8 mouse cellular contexts compared by ENCODE assay signal in genomic region chr12:41111456-41111855, GRCm38 (mm10).
DNase-seq lines count a peak whose midpoint lies in the region; ATAC-seq and TF ChIP-seq lines count a peak whose summit lies in the region.

No protein-coding gene starts in this region.

- no peaks in the 10 kb centered on the region for H3K9me3 ChIP-seq in kidney, embryonic 14.5 days (ENCODE audit: control insufficient read depth, low read length)
- H3K9me3 ChIP-seq in midbrain, embryonic 14.5 days (ENCODE audit: control insufficient read depth, low read length) = no peaks in the 10 kb centered on the region

- in situ Hi-C loops in Patski (cut with MboI; ENCODE audit: low pct_unique_long_range_greater_than_20kb) = no loop called here

- no peak for TF ChIP-seq CTCF in kidney, adult 2 months (conservative IDR thresholded peaks at IDR 0.05; ENCODE audit: insufficient read depth, insufficient read length, low read depth, low read length)
- TF ChIP-seq CTCF in Patski (IDR thresholded peaks at IDR 0.05) = peak; percentile 65

- WGBS in kidney, adult 2 months = 52% methylated on average over 1 of the region's 1 CpGs
- 36% methylated on average over 1 of the region's 1 CpGs for WGBS in kidney, embryonic 14.5 days
- WGBS in midbrain, embryonic 14.5 days = 40% methylated on average over 1 of the region's 1 CpGs

- no peaks in the 10 kb centered on the region for H3K36me3 ChIP-seq in kidney, adult 2 months (ENCODE audit: control insufficient read depth, insufficient read depth, low read length)
- H3K36me3 ChIP-seq in kidney, embryonic 14.5 days (ENCODE audit: control insufficient read depth, insufficient read depth, low read length) = no peaks in the 10 kb centered on the region
- no peaks in the 10 kb centered on the region for H3K36me3 ChIP-seq in midbrain, embryonic 14.5 days (ENCODE audit: control insufficient read depth, insufficient read depth, low read length)

- H3K9ac ChIP-seq in kidney, embryonic 14.5 days (ENCODE audit: low read depth, low read length) = no peak overlapping the region
- no peak overlapping the region for H3K9ac ChIP-seq in midbrain, embryonic 14.5 days (replicated peaks; ENCODE audit: low read length)

- H3K4me1 ChIP-seq in kidney, adult 2 months (ENCODE audit: control insufficient read depth, insufficient read depth, low read length) = no peaks in the 10 kb centered on the region
- H3K4me1 ChIP-seq in kidney, embryonic 14.5 days (ENCODE audit: control insufficient read depth, insufficient read depth, low read length) = no peaks in the 10 kb centered on the region
- no peaks in the 10 kb centered on the region for H3K4me1 ChIP-seq in midbrain, embryonic 14.5 days (ENCODE audit: control insufficient read depth, insufficient read depth, low read length)

- POLR2A ChIA-PET in Patski (lab: Charles Lee) = no interaction called here

- H3K27ac ChIP-seq in kidney, adult 2 months (ENCODE audit: insufficient read depth, low read depth, low read length) = no peak overlapping the region
- H3K27ac ChIP-seq in kidney, embryonic 14.5 days (ENCODE audit: low read depth, low read length) = no peak overlapping the region
- no peak overlapping the region for H3K27ac ChIP-seq in midbrain, embryonic 14.5 days (replicated peaks; ENCODE audit: low read depth, low read length)

- no peak for ATAC-seq in kidney, embryonic 14.5 days (ENCODE audit: low FRiP score, low TSS enrichment)
- no peak for ATAC-seq in Patski
- no peak for ATAC-seq in midbrain, embryonic 14.5 days (ENCODE audit: low FRiP score, low TSS enrichment)

- no peaks in the 10 kb centered on the region for H3K27me3 ChIP-seq in kidney, adult 2 months (replicated peaks; ENCODE audit: control insufficient read depth, insufficient read depth, low read length)
- H3K27me3 ChIP-seq in kidney, embryonic 14.5 days (ENCODE audit: control insufficient read depth, insufficient read depth, low read length) = no peaks in the 10 kb centered on the region
- H3K27me3 ChIP-seq in Patski = no peaks in the 10 kb centered on the region
- H3K27me3 ChIP-seq in midbrain, embryonic 14.5 days (ENCODE audit: control insufficient read depth, insufficient read depth, low read length) = no peaks in the 10 kb centered on the region

- CTCF ChIA-PET in Patski (lab: Charles Lee) = interaction anchor here (0.9 to 2.9 kb wide), 3 partner anchors 10 to 375 kb away, joined by 3 to 9 read pairs (median 6); partner anchors contain the start of gene Lrrn3

- H3K4me2 ChIP-seq in kidney, embryonic 14.5 days (replicated peaks; ENCODE audit: low read depth, low read length) = no peak overlapping the region
- no peak overlapping the region for H3K4me2 ChIP-seq in midbrain, embryonic 14.5 days (ENCODE audit: low read length)

- peak; percentile 25 for DNase-seq in kidney, adult 2 months
- DNase-seq in A20 (ENCODE audit: low read depth, low spot score) (peak; percentile 30), Patski (ENCODE audit: low read depth, low spot score) (no peak)
- peak; percentile 2 for DNase-seq in fibroblast of lung, adult 2 months (ENCODE audit: low read depth)
- peak; percentile 83 for DNase-seq in midbrain, embryonic 14.5 days
- no peak for DNase-seq in gastrocnemius, adult 18-20 months (ENCODE audit: low spot score)
- no peak for DNase-seq in adrenal gland, postnatal 4 days (ENCODE audit: low spot score in 2 of 2)

- H3K4me3 ChIP-seq in kidney, adult 2 months (ENCODE audit: insufficient read depth, low read depth, low read length) = no peak overlapping the region
- no peak overlapping the region for H3K4me3 ChIP-seq in kidney, embryonic 14.5 days (ENCODE audit: low read length)
- no peak overlapping the region for H3K4me3 ChIP-seq in midbrain, embryonic 14.5 days (replicated peaks; ENCODE audit: low read depth, low read length)

- TF ChIP-seq POLR2A in kidney, adult 2 months (IDR thresholded peaks at IDR 0.05; ENCODE audit: low read depth, low read length) = no peak

Comparison
In these comparisons a context has a peak if more than half of its experiments do, and no peak if none do; other contexts are left out.
1. DNase-seq: peak in kidney, adult 2 months (single experiment), A20 (single experiment), fibroblast of lung, adult 2 months (single experiment) and midbrain, embryonic 14.5 days (single experiment); none in Patski (single experiment), gastrocnemius, adult 18-20 months (single experiment) and adrenal gland, postnatal 4 days (0 of 2).